ENCODE assay signal across 8 mouse cellular contexts in genomic region chr12:24723859-24724258, GRCm38 (mm10). TPM values are rescaled to one million over a fixed set of nuclear protein-coding genes. Genes with fewer than 3 reads are reported as not detected.
DNase-seq lines count a peak whose midpoint lies in the region; ATAC-seq and TF ChIP-seq lines count a peak whose summit lies in the region.

No protein-coding gene starts in this region.

- DNase-seq in lung, adult 2 months = no peak
- DNase-seq in embryonic facial prominence, embryonic 10.5 days (ENCODE audit: low spot score) = no peak
- DNase-seq in ovary, postnatal 36 days (ENCODE audit: low spot score) = no peak
- DNase-seq in thymus, postnatal 4 days = no peak
- no peak for DNase-seq in natural killer cell, adult 2 months (ENCODE audit: low spot score in 2 of 2)

- peak; percentile 74 for ATAC-seq in lung, embryonic 15.5 days (ENCODE audit: borderline replicate concordance, extremely low read depth, low FRiP score, low TSS enrichment)
- ATAC-seq in hindbrain, embryonic 12.5 days (ENCODE audit: low FRiP score) = 0 out of 2 replicates have a peak, but pooled peaks have one; percentile 4
- peak; percentile 41 for ATAC-seq in neural tube, embryonic 13.5 days (ENCODE audit: low read depth)

- peaks cover 13% of the 10 kb centered on the region for H3K4me1 ChIP-seq in lung, embryonic 15.5 days
- peaks cover 3% of the 10 kb centered on the region; the same call in 1 of the 2 replicates for H3K4me1 ChIP-seq in lung, adult 2 months (ENCODE audit: control insufficient read depth, insufficient read depth, low read length)
- peaks cover 23% of the 10 kb centered on the region for H3K4me1 ChIP-seq in embryonic facial prominence, embryonic 10.5 days
- peaks cover 11% of the 10 kb centered on the region for H3K4me1 ChIP-seq in hindbrain, embryonic 12.5 days
- H3K4me1 ChIP-seq in neural tube, embryonic 13.5 days (replicated peaks) = peaks cover 13% of the 10 kb centered on the region

- H3K4me2 ChIP-seq in lung, embryonic 15.5 days = no peak overlapping the region; the same call in 1 of the 2 replicates
- no peak overlapping the region for H3K4me2 ChIP-seq in hindbrain, embryonic 12.5 days (replicated peaks)
- H3K4me2 ChIP-seq in neural tube, embryonic 13.5 days = no peak overlapping the region

- no peak overlapping the region for H3K9ac ChIP-seq in lung, embryonic 15.5 days
- H3K9ac ChIP-seq in hindbrain, embryonic 12.5 days = no peak overlapping the region
- H3K9ac ChIP-seq in neural tube, embryonic 13.5 days = no peak overlapping the region

- no peaks in the 10 kb centered on the region for H3K36me3 ChIP-seq in lung, embryonic 15.5 days
- H3K36me3 ChIP-seq in embryonic facial prominence, embryonic 10.5 days (replicated peaks) = no peaks in the 10 kb centered on the region
- H3K36me3 ChIP-seq in hindbrain, embryonic 12.5 days = no peaks in the 10 kb centered on the region
- no peaks in the 10 kb centered on the region for H3K36me3 ChIP-seq in neural tube, embryonic 13.5 days

- peak overlapping the region; percentile 82 for H3K27ac ChIP-seq in lung, embryonic 15.5 days
- peak overlapping the region; percentile 77 for H3K27ac ChIP-seq in embryonic facial prominence, embryonic 10.5 days (replicated peaks)
- H3K27ac ChIP-seq in hindbrain, embryonic 12.5 days = peak overlapping the region; percentile 44
- H3K27ac ChIP-seq in neural tube, embryonic 13.5 days (replicated peaks) = peak overlapping the region; percentile 55

- TF ChIP-seq POLR2A in lung, adult 2 months (IDR thresholded peaks at IDR 0.05; ENCODE audit: borderline replicate concordance, extremely low read depth, low read depth, low read length) = no peak

- H3K9me3 ChIP-seq in lung, embryonic 15.5 days = no peaks in the 10 kb centered on the region
- peaks cover 4% of the 10 kb centered on the region; the same call in 1 of the 2 replicates for H3K9me3 ChIP-seq in embryonic facial prominence, embryonic 10.5 days
- peaks cover under 1% of the 10 kb centered on the region; the same call in 1 of the 2 replicates for H3K9me3 ChIP-seq in hindbrain, embryonic 12.5 days (replicated peaks)
- peaks cover 11% of the 10 kb centered on the region for H3K9me3 ChIP-seq in neural tube, embryonic 13.5 days

- H3K27me3 ChIP-seq in lung, embryonic 15.5 days = no peaks in the 10 kb centered on the region
- no peaks in the 10 kb centered on the region for H3K27me3 ChIP-seq in embryonic facial prominence, embryonic 10.5 days (replicated peaks; ENCODE audit: low read depth, poor library complexity, severe bottlenecking)
- no peaks in the 10 kb centered on the region for H3K27me3 ChIP-seq in hindbrain, embryonic 12.5 days
- no peaks in the 10 kb centered on the region for H3K27me3 ChIP-seq in neural tube, embryonic 13.5 days

- TF ChIP-seq CTCF in lung, adult 2 months (IDR thresholded peaks at IDR 0.05; ENCODE audit: insufficient read depth, low read length) = no peak

- H3K4me3 ChIP-seq in lung, embryonic 15.5 days = no peak overlapping the region
- H3K4me3 ChIP-seq in lung, adult 2 months (replicated peaks; ENCODE audit: extremely low read depth, low read depth, low read length) = no peak overlapping the region
- no peak overlapping the region; the same call in 1 of the 2 replicates for H3K4me3 ChIP-seq in embryonic facial prominence, embryonic 10.5 days
- no peak overlapping the region for H3K4me3 ChIP-seq in hindbrain, embryonic 12.5 days
- H3K4me3 ChIP-seq in neural tube, embryonic 13.5 days = no peak overlapping the region

- WGBS in lung, embryonic 15.5 days = 35% methylated on average over 4 of the region's 4 CpGs
- 41% methylated on average over 4 of the region's 4 CpGs for whole genome bisulfite sequencing in lung, adult 2 months
- 68% methylated on average over 4 of the region's 4 CpGs for WGBS in embryonic facial prominence, embryonic 10.5 days
- WGBS in hindbrain, embryonic 12.5 days = 73% methylated on average over 4 of the region's 4 CpGs
- 56% methylated on average over 4 of the region's 4 CpGs for WGBS in neural tube, embryonic 13.5 days

RNA-seq across cellular contexts. Expression of gene Rrm2, which starts 15.8 kb away (rescaled TPM):
- polyA plus RNA-seq in lung, embryonic 15.5 days (2015; fragmentation: Nextera tagmentation; extraction: Ambion mirVana) = 222 and 224 TPM in 2 replicates
- polyA plus RNA-seq in lung, adult 2 months (2012; rRNA removed) = 1.6 and 2.1 TPM in 2 replicates
- polyA plus RNA-seq in embryonic facial prominence, embryonic 10.5 days (2016; fragmentation: Nextera tagmentation; extraction: Ambion mirVana) = 640 and 704 TPM in 2 replicates
- 203 and 212 TPM in 2 replicates for polyA plus RNA-seq in hindbrain, embryonic 12.5 days (2016; fragmentation: Nextera tagmentation; extraction: Ambion mirVana)
- 52.2 and 62.1 TPM in 2 replicates for polyA plus RNA-seq in neural tube, embryonic 13.5 days (2015; fragmentation: Nextera tagmentation; extraction: Ambion mirVana)

RNA-seq across cellular contexts. Expression of gene Cys1, which starts 42.2 kb away (rescaled TPM):
- polyA plus RNA-seq in lung, embryonic 15.5 days (2015; fragmentation: Nextera tagmentation; extraction: Ambion mirVana) = 2.1 and 2.2 TPM in 2 replicates
- polyA plus RNA-seq in lung, adult 2 months (2012; rRNA removed) = 16.7 and 22.5 TPM in 2 replicates
- 0.16 and 0.53 TPM in 2 replicates for polyA plus RNA-seq in embryonic facial prominence, embryonic 10.5 days (2016; fragmentation: Nextera tagmentation; extraction: Ambion mirVana)
- 1.2 and 1.6 TPM in 2 replicates for polyA plus RNA-seq in hindbrain, embryonic 12.5 days (2016; fragmentation: Nextera tagmentation; extraction: Ambion mirVana)
- polyA plus RNA-seq in neural tube, embryonic 13.5 days (2015; fragmentation: Nextera tagmentation; extraction: Ambion mirVana) = 1.8 and 2.1 TPM in 2 replicates

Comparison
In these comparisons a context has a peak if more than half of its experiments do, and no peak if none do; other contexts are left out.
1. RNA of gene Rrm2, which starts 15.8 kb away (polyA plus RNA-seq): 640 to 704 TPM in embryonic facial prominence, embryonic 10.5 days, 222 to 224 TPM in lung, embryonic 15.5 days, 203 to 212 TPM in hindbrain, embryonic 12.5 days and 52.2 to 62.1 TPM in neural tube, embryonic 13.5 days; 1.6 to 2.1 TPM in lung, adult 2 months; every median in the first group is over 10 times any median in the second.
2. ATAC-seq: peak in every context shown above with its lines; median percentile 74 in lung, embryonic 15.5 days; 41 in neural tube, embryonic 13.5 days; 4 in hindbrain, embryonic 12.5 days.
3. Peak in every context shown above with its lines, with median percentiles within 50 percentile points of each other: H3K27ac ChIP-seq.